Mouse (Mus musculus): ENCODE data around the gene Fam43a. TPM values are rescaled to one million over a fixed set of nuclear protein-coding genes. Genes with fewer than 3 reads are reported as not detected.

Gene Fam43a
- total and polyA plus RNA-seq, 2 experiments from 2014 or later, result 10.5 to 17.4 TPM

GRCm38 (mm10) chr16:30633906-30634746 is 34.6 kb downstream of the Fam43a start:
- H3K36me3 ChIP-seq (ENCODE audit: insufficient read depth), result no peaks in the 10 kb centered on the region
- no peak overlapping the region for H3K4me3 ChIP-seq (ENCODE audit: low read depth, low read length)
- H3K27ac ChIP-seq (ENCODE audit: low read depth, low read length), result no peak overlapping the region
- DNase-seq, result no peak
- WGBS, result 76% methylated on average over 8 of the region's 8 CpGs
- H3K4me2 ChIP-seq (ENCODE audit: low read depth), result no peak overlapping the region
- no peak for TF ChIP-seq CTCF (IDR thresholded peaks at IDR 0.05; ENCODE audit: low read depth)
- no peak overlapping the region for H3K9ac ChIP-seq
- H3K4me1 ChIP-seq (ENCODE audit: insufficient read depth), result no peaks in the 10 kb centered on the region
- no peaks in the 10 kb centered on the region for H3K9me3 ChIP-seq (ENCODE audit: low read length)
- no peak for ATAC-seq
- H3K27me3 ChIP-seq (ENCODE audit: insufficient read depth, low read length), result no peaks in the 10 kb centered on the region

- H3K36me3 ChIP-seq (ENCODE audit: insufficient read depth), result no peaks in the 10 kb centered on the region
- H3K9me3 ChIP-seq (ENCODE audit: low read length), result peaks cover 3% of the 10 kb centered on the region; the same call in 1 of the 2 replicates
- DNase-seq, result no peak
- no peaks in the 10 kb centered on the region for H3K4me1 ChIP-seq (ENCODE audit: insufficient read depth)
- 86% methylated on average over 14 of the region's 14 CpGs for WGBS
- no peak for ATAC-seq
- TF ChIP-seq CTCF (IDR thresholded peaks at IDR 0.05; ENCODE audit: low read depth), result no peak
- no peak overlapping the region for H3K4me2 ChIP-seq (ENCODE audit: low read depth)
- no peak overlapping the region for H3K9ac ChIP-seq
- H3K27me3 ChIP-seq (ENCODE audit: insufficient read depth, low read length), result no peaks in the 10 kb centered on the region
- H3K27ac ChIP-seq (ENCODE audit: low read depth, low read length), result no peak overlapping the region
- no peak overlapping the region for H3K4me3 ChIP-seq (ENCODE audit: low read depth, low read length)
Observed at GRCm38 (mm10) chr16:30638586-30638985, 39.1 kb downstream of the Fam43a start.

GRCm38 (mm10) chr16:30640591-30640990 is 41.1 kb downstream of the Fam43a start:
- no peak overlapping the region for H3K4me2 ChIP-seq (ENCODE audit: low read depth)
- H3K4me1 ChIP-seq (ENCODE audit: insufficient read depth), result no peaks in the 10 kb centered on the region
- no peak overlapping the region for H3K4me3 ChIP-seq (ENCODE audit: low read depth, low read length)
- 36% methylated on average over 2 of the region's 2 CpGs for WGBS
- no peak for TF ChIP-seq CTCF (IDR thresholded peaks at IDR 0.05; ENCODE audit: low read depth)
- no peak for DNase-seq
- no peaks in the 10 kb centered on the region for H3K36me3 ChIP-seq (ENCODE audit: insufficient read depth)
- H3K27me3 ChIP-seq (ENCODE audit: insufficient read depth, low read length), result no peaks in the 10 kb centered on the region
- no peak overlapping the region for H3K9ac ChIP-seq
- peaks cover 3% of the 10 kb centered on the region; the same call in 1 of the 2 replicates for H3K9me3 ChIP-seq (ENCODE audit: low read length)
- ATAC-seq, result no peak
- H3K27ac ChIP-seq (ENCODE audit: low read depth, low read length), result no peak overlapping the region

GRCm38 (mm10) chr16:30641408-30641807 is 41.9 kb downstream of the Fam43a start:
- ATAC-seq, result no peak
- TF ChIP-seq CTCF (IDR thresholded peaks at IDR 0.05; ENCODE audit: low read depth), result no peak
- no peak overlapping the region for H3K4me3 ChIP-seq (ENCODE audit: low read depth, low read length)

GRCm38 (mm10) chr16:30642229-30642628 is 42.7 kb downstream of the Fam43a start:
- H3K27ac ChIP-seq (ENCODE audit: low read depth, low read length), result no peak overlapping the region

More at GRCm38 (mm10) chr16:30641408-30641807, 41.9 kb downstream of the Fam43a start:
- no peak overlapping the region for H3K9ac ChIP-seq
- no peak overlapping the region for H3K4me2 ChIP-seq (ENCODE audit: low read depth)
- no peaks in the 10 kb centered on the region for H3K27me3 ChIP-seq (ENCODE audit: insufficient read depth, low read length)
- no peak for DNase-seq
- no peaks in the 10 kb centered on the region for H3K36me3 ChIP-seq (ENCODE audit: insufficient read depth)
- no peaks in the 10 kb centered on the region for H3K4me1 ChIP-seq (ENCODE audit: insufficient read depth)
- 31% methylated on average over 4 of the region's 4 CpGs for WGBS
- H3K27ac ChIP-seq (ENCODE audit: low read depth, low read length), result no peak overlapping the region
- H3K9me3 ChIP-seq (ENCODE audit: low read length), result peaks cover 3% of the 10 kb centered on the region; the same call in 1 of the 2 replicates

GRCm38 (mm10) chr16:30644981-30645380 is 45.5 kb downstream of the Fam43a start:
- no peaks in the 10 kb centered on the region for H3K27me3 ChIP-seq (ENCODE audit: insufficient read depth, low read length)
- no peak overlapping the region for H3K9ac ChIP-seq
- no peaks in the 10 kb centered on the region for H3K4me1 ChIP-seq (ENCODE audit: insufficient read depth)
- no peak overlapping the region for H3K4me3 ChIP-seq (ENCODE audit: low read depth, low read length)
- WGBS, result 96% methylated on average over 4 of the region's 4 CpGs
- ATAC-seq (no peak), DNase-seq (no peak)
- no peaks in the 10 kb centered on the region for H3K36me3 ChIP-seq (ENCODE audit: insufficient read depth)
- H3K27ac ChIP-seq (ENCODE audit: low read depth, low read length), result no peak overlapping the region
- H3K9me3 ChIP-seq (ENCODE audit: low read length), result peaks cover 9% of the 10 kb centered on the region; the same call in 1 of the 2 replicates
- no peak for TF ChIP-seq CTCF (IDR thresholded peaks at IDR 0.05; ENCODE audit: low read depth)
- no peak overlapping the region for H3K4me2 ChIP-seq (ENCODE audit: low read depth)

More at GRCm38 (mm10) chr16:30642229-30642628, 42.7 kb downstream of the Fam43a start:
- 77% methylated on average over 3 of the region's 3 CpGs for WGBS
- Histone ChIP-seq H3K36me3 (ENCODE audit: insufficient read depth) (no peaks in the 10 kb centered on the region), H3K4me2 (ENCODE audit: low read depth) (no peak overlapping the region), H3K9me3 (ENCODE audit: low read length) (peaks cover 3% of the 10 kb centered on the region; the same call in 1 of the 2 replicates), H3K4me1 (ENCODE audit: insufficient read depth) (no peaks in the 10 kb centered on the region), H3K9ac (no peak overlapping the region), H3K27me3 (ENCODE audit: insufficient read depth, low read length) (no peaks in the 10 kb centered on the region), H3K4me3 (ENCODE audit: low read depth, low read length) (no peak overlapping the region)
- TF ChIP-seq CTCF (IDR thresholded peaks at IDR 0.05; ENCODE audit: low read depth), result peak; percentile 30; the same call in 1 of the 2 replicates
- no peak for ATAC-seq
- DNase-seq, result no peak
